Mouse (Mus musculus) kidney, postnatal 10 days (tissue): Measurements from ENCODE around the gene Tmem200b.

ENCODE experiments used
- DNase-seq: peaks from one replicate; pipeline ENCODE4 v3.0.0; 2021; ENCODE audit warnings: mixed read lengths

Gene Tmem200b

DNA sequence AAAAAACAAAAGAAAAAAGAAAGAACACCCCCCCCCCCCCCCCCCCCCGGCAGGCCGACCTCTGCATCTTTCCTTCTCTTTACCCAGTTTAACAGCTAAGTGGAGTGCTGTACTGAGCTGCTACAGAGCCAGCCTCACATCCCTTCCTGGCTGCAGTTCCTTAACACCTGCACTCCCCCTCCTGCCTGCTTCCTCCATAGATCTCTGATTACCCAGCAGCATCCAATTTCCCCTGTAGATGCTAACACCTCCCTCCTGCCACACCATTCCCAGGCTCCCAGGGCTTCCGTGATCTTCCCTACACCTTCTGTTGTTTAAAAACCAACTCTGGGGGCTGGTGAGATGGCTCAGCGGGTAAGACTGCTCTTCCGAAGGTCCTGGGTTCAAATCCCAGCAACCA, 10.1 kb upstream of the Tmem200b start:
- no peak for DNase-seq

DNA sequence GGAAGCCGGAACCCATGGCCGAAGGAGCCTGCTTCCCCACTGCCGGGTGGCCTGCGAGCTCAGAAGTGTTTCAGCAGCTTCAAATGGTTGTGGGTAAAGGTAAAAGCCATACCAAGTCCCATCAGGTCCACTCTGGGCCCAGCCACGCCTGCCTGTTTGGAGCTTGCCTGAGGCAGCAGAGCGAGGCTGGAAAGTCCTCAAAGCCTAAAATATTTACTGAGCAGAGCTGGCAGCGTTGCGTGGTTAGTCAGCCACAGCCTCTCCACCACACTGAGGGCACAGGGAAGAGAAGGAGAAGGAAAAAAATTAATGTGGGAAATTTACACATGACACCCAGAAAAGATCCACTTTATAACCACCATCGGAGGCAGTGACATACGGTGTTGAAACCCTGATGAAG, 8.0 kb upstream of the Tmem200b start:
- no peak for DNase-seq

GRCm38 (mm10) chr4:131914046-131914643, 7.4 kb upstream of the Tmem200b start:
- no peak for DNase-seq

DNA sequence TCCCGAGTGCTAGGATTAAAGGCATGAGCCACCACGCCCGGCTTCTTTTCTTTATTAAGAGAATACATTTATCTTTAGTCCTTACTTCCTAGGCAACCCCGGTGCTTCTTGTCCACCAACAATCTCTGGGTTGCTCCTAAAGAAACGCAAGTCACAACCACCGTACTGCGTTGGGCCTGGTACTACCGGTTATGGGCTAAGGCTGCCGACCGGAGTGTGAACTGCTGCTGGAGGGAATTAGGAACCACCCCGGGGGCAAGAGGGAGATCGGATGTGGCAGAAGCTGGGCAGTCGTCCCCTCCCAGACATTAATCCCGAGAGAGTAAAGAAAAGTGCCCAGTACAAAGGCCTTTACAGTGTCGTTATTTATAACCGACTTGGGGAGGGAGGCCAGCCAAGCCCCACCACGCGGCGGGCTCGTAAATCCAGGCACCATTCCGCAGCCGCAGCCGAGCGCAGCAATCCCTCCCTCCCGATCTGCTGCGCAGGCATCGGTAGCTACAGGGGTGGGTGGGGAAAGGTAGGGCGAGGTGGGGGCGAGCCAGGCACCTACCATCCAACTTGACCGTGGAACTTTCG, 6.6 kb upstream of the Tmem200b start:
- peak; percentile 80 for DNase-seq

DNA sequence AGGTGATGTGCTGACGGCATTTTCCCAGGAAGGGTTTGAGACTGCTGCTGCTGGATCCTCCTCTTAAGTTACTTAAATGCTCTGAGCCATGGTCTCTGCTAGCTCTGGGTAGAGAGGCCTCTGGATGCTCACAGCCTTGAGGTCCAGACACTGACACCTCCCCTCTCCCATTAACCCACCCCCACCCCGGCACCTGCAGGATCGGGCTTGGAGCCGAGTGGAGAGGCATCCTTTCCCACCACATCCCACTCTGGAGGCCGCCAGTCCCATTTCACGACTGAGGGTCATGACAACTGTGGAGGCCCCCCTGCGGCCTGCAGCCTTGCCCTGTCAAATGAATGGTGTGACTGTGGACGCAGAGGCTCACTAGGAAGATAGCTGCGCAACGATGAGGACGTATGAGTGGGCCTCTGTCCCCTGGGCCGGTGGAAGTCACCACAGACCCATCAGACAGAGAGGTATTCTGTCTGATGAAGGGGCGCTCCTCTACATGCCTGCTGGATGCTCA, 5.7 kb upstream of the Tmem200b start:
- no peak for DNase-seq

- peak; percentile 87 for DNase-seq
Observed at GRCm38 (mm10) chr4:131916425-131916824, 5.1 kb upstream of the Tmem200b start.

- DNase-seq: no peak
Observed at GRCm38 (mm10) chr4:131917010-131917555, 4.5 kb upstream of the Tmem200b start.

GRCm38 (mm10) chr4:131918026-131918533, 3.5 kb upstream of the Tmem200b start:
- DNase-seq: no peak

GRCm38 (mm10) chr4:131918711-131919500, 2.7 kb upstream of the Tmem200b start:
- DNase-seq: peak; percentile 66

DNA sequence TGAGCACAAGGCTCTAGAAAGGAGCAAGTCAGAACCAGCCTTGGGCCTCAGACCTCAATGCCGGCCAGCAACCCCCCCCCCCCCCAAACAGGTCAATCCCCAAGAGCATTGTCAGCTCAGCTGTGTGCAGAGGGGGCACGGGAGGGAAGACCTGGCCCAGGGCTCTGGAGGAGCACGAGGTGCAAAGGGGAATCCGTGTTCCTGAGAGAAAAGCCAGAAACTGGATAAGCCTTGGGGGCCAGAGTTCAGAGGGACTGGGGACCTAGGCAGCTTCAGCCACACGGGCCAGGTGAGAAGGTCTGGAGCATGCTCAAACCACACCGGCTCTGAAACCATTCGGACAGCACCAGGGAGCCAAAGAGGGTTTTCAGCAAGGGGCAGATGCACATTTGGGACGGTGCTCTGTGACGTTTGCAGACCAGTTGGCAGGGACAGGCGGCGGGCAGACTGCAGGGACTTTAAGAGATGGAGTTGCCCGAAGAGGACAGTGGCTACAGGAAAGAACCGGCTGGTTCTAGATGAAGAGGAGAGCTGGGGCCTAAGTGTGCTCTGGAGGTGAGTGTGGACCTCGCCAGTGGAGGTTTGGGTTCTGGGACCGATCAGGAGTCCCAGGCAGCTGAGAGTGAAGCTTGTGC, 1.9 kb upstream of the Tmem200b start:
- DNase-seq: no peak

DNA sequence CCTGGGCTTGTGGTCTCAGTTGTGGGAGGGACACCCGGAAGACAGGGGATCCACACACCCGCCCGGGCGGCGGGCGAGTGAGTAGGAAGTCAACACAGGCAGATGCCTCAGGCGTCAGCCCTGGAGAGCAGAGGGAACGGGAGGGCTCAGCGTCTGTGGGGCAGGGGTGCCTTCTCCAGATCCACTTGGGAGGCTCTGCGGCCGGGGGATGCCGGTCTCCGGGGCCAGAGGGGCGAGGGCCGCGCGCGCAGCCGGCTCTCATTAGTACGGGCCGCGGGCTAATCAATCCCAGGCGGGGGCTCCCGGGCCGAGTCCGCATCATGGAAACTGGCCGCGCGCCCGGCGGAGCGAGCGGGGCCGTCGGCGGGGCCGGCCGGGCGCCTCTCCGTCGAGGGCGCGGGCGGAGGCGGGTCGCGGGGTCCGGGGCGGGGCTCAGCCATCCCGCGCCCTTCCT, 1.4 kb upstream of the Tmem200b start:
- DNase-seq: peak; percentile 86

DNA sequence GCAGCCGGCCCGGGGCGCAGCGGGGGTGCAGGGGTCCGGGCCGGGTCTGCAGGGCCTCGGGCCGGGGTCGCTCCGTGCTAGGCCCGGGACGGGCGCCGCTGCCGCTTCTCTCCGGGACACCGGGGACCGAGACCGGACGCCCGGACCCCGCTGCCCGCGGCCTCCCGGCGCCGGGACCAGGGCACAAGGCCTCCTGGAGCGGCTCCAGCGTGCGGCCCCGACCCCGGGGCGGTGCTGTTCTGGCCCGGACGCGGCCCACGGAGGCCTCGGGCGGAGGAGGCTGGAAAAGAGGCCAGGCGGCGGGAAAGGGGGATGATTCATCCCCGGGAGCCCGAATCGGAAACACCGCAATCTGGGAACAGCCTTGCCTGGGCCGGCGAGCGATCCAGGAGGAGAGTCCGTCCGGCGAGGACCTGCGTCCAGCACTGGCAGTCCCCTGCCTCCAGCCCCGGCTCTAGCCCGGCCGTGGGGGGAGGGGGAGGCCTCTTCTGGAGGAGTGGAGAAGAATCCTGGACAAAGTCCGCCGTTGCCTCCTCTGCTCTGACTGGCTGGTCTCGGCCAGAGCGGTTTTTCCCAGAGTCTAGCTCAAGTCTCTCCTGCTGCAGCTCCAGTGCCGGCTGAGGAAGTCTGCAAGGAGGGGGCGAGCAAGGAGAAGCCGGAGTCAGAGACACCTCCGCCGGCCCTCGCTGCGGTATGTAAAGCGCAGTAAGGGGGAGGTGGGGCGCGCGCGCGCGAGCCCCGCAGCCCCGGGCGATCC, 798 bp upstream of the Tmem200b start:
- DNase-seq: peak; percentile 88

DNA sequence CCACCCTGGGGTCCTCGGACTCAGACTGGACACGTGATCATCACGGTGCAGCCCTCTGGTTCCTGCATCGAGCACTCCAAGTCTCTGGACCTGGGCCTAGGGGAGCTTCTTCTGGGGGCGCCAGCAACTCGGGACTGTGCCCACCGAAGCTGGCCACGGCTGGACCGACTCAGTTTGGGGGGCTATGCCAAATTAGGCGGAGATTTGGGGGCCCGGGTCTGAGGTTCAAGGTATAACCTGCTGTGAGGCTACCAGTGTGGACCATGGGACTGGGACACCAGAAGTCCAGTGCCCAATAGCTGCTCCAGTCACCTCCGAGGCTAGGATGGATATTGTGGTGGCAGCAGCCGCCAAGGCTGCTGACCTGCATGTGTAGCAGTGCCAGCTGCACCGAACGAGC, 833 bp downstream of the Tmem200b start:
- no peak for DNase-seq

- DNase-seq: peak; percentile 87
Observed at GRCm38 (mm10) chr4:131924096-131924810, 2.7 kb downstream of the Tmem200b start.

DNA sequence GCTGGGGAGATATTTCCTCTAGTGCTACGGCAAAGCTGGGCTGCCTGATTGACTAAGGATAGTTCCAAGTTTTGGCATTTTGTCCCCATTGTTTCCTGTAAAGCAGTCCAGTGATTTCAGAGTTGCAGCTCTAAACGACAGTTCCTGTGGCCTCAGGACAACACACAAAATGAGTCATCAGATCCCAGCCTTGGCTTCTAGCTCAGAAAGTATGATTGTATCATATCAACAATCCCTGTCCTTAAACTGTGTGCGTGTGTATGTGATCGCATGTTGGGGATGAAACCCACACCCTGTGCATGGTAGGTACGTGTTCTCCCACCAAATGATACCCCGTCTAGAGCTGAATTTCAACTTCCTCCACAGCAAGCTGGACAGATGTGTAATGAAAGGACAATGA, 7.6 kb downstream of the Tmem200b start:
- no peak for DNase-seq

DNA sequence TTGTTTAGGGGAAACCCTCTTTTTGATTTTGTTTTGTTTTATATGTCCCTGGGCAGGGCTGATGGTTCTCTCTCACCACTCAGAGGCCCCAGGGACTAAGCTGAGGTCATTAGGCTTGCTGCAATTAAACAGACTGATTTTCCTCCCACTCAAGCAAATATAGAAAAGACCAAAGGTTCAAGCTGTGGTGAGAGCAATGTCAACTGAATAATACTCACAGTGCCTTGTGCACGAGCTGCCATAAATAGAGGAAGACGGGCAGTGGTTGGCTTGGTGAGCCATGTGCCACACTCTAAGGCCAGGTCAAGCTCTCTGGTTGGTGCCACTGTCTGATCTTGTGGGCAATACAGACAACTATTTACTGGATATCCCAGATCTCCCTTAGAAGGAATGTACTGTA, 17.9 kb downstream of the Tmem200b start:
- no peak for DNase-seq

GRCm38 (mm10) chr4:131940846-131941245, 19.3 kb downstream of the Tmem200b start:
- DNase-seq: no peak

DNA sequence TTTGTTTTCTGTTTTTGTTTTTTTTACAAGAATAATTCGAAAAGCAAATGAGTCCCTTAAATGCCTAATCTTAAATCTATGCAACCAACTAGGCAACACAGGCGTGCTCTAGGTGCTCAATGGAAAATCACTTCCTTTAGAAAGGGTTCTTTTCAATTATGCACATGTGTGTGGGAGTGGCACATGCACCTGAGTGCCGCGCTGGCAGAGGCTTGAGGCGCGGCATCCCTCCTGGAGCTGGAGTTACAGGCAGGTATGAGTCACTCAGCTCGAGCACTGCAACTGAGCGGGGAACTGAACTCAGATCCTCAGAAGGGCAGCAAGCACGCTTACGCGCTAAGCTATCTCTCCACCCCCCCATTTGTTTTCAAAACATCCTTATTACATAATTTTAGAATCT, 26.3 kb downstream of the Tmem200b start:
- DNase-seq: no peak

- DNase-seq: no peak
Observed at GRCm38 (mm10) chr4:131949903-131950302, 28.3 kb downstream of the Tmem200b start.

DNA sequence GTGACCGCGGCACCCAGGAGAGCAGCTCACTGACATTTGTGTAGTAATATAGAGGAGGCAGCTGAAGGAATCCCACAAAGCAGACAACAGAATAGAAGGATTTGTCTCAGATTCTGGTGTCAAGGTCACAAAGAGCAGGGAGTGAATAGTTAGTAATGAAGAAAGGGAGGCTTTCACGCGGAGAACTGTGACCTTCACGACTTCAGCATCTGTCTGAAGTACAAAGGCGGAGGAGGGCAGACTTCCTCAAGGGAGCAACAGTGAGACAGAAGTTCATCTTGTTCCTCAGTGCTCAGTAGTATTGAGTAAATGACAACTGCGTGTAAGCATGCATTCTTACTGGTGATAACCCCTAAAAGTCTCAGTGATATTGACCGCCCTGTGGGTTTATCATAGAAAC, 29.1 kb downstream of the Tmem200b start:
- no peak for DNase-seq

- DNase-seq: no peak
Observed at GRCm38 (mm10) chr4:131957161-131957560, 35.6 kb downstream of the Tmem200b start.
